Mouse (Mus musculus) intestine, embryonic 14.5 days (tissue): ENCODE measurements around the gene Slc9a8. TPM values are rescaled to one million over a fixed set of nuclear protein-coding genes. Genes with fewer than 3 reads are reported as not detected.
A peak's percentile ranks its signal among the peaks of the same experiment; 100 is the strongest.

ENCODE experiments used
- ATAC-seq: fragments of 200-750 bp; cut with Nextera tagmentation; replicated peaks from 2 replicates; pipeline ENCODE4 v1.8.0; 2017; ENCODE audit warnings: low read depth, moderate number of reproducible peaks, moderate TSS enrichment, moderate library complexity; ENCODE audit not compliant: low FRiP score, low TSS enrichment
- DNase-seq: peaks from one replicate; pipeline ENCODE4 v3.0.0-alpha.2; 2018; ENCODE audit warnings: low spot score
- H3K27ac ChIP-seq: fragments of 300-500 bp; sonication (generic); 2 replicates; pipeline ENCODE4 v1.5.1; 2014; ENCODE audit warnings: low read depth, mild to moderate bottlenecking, control low read depth
- H3K27me3 ChIP-seq: fragments of 300-500 bp; sonication (generic); replicated peaks from 2 replicates; pipeline ENCODE4 v1.6.1; 2014; ENCODE audit warnings: low read length, control low read depth; ENCODE audit not compliant: control insufficient read depth, insufficient read depth
- H3K36me3 ChIP-seq: fragments of 300-500 bp; sonication (generic); 2 replicates; pipeline ENCODE4 v1.6.1; 2014; ENCODE audit warnings: low read length, control low read depth; ENCODE audit not compliant: control insufficient read depth, insufficient read depth
- H3K4me1 ChIP-seq: fragments of 300-500 bp; sonication (generic); replicated peaks from 2 replicates; pipeline ENCODE4 v1.6.1; 2014; ENCODE audit warnings: low read length, control low read depth, mixed read lengths; ENCODE audit not compliant: control insufficient read depth, insufficient read depth
- H3K4me2 ChIP-seq: fragments of 300-500 bp; sonication (generic); 2 replicates; pipeline ENCODE4 v1.6.1; 2014; ENCODE audit warnings: low read length
- H3K4me3 ChIP-seq: fragments of 300-500 bp; sonication (generic); 2 replicates; pipeline ENCODE4 v1.5.1; 2014; ENCODE audit warnings: low read depth, low read length, control low read depth, mixed read lengths
- H3K9ac ChIP-seq: fragments of 300-500 bp; sonication (generic); 2 replicates; pipeline ENCODE4 v1.6.1; 2014; ENCODE audit warnings: mild to moderate bottlenecking, low read length
- H3K9me3 ChIP-seq: fragments of 300-500 bp; sonication (generic); 2 replicates; pipeline ENCODE4 v1.6.1; 2016; ENCODE audit warnings: low read length, control low read depth; ENCODE audit not compliant: control insufficient read depth
- WGBS: fragments of 180-500 bp; shearing (Covaris S2); extraction: QIAGEN DNeasy Blood & Tissue Kit; methylation state at CpG from one replicate; pipeline ENCODE4 v1.1.7; 2014; 5-methylcytosine and 5-hydroxymethylcytosine counted together
- polyA plus RNA-seq: library from polyadenylated mRNA; unstranded; fragments of >200 nt; fragmentation: Nextera tagmentation; extraction: Ambion mirVana; gene quantifications from 2 replicates; pipeline ENCODE4 v1.2.1, GENCODE M21; 2014

Gene Slc9a8
- polyA plus RNA-seq, 1 experiment from 2014 or later = 21.0 TPM

DNA sequence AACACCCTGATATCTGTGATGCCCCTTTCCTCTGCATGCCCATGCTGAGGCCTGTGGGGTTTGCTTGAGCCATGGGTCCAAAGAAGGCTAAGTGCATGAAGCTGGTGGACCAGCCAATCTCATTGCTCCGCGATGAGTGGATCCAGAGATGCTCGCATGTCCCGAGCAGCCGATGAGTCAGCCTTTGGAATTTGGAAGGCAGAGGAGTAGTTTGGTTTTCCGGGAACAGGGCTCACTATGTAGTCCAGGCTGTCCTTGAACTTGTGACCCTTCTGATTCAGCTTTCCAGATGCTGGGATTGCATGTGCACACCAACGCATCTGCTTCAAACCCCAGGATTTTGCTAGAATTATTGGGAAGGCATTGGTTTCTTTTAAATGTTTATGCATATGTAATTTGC is 21.9 kb upstream of the Slc9a8 start:
- no peak overlapping the region for H3K4me3 ChIP-seq
- H3K27me3 ChIP-seq = no peaks in the 10 kb centered on the region
- ATAC-seq = no peak
- no peak overlapping the region for H3K4me2 ChIP-seq
- WGBS = 78% methylated on average over 7 of the region's 7 CpGs
- no peak overlapping the region for H3K27ac ChIP-seq
- no peak overlapping the region for H3K9ac ChIP-seq
- no peak for DNase-seq
- no peaks in the 10 kb centered on the region for H3K36me3 ChIP-seq
- no peaks in the 10 kb centered on the region; the same call in 1 of the 2 replicates for H3K4me1 ChIP-seq
- H3K9me3 ChIP-seq = no peaks in the 10 kb centered on the region

DNA sequence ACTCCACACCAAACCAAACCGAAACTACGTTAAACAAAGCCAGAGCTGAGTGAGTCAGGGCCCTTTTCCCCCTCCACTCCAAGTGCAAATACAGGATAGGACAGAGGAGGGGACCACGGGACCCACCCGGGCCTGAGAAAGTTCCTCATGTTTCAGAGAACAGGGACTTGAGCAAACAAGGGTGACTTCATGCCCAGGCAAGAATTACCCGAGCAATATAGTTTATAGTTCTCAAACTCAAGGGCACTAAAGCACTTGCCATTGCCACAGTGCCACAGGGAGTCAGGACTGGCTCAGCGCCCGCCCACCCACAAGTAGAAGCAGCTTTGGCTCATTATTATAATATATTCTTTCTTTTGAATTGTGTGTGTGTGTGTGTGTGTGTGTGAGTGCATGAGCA is 18.4 kb upstream of the Slc9a8 start:
- 64% methylated on average over 7 of the region's 7 CpGs for WGBS
- Histone ChIP-seq H3K4me3 (no peak overlapping the region), H3K27me3 (no peaks in the 10 kb centered on the region), H3K9me3 (no peaks in the 10 kb centered on the region), H3K27ac (peak overlapping the region; percentile 25; the same call in 1 of the 2 replicates), H3K4me2 (no peak overlapping the region), H3K4me1 (no peaks in the 10 kb centered on the region; the same call in 1 of the 2 replicates), H3K36me3 (no peaks in the 10 kb centered on the region), H3K9ac (no peak overlapping the region)
- DNase-seq (no peak), ATAC-seq (peak; percentile 57; the same call in 1 of the 2 replicates)

DNA sequence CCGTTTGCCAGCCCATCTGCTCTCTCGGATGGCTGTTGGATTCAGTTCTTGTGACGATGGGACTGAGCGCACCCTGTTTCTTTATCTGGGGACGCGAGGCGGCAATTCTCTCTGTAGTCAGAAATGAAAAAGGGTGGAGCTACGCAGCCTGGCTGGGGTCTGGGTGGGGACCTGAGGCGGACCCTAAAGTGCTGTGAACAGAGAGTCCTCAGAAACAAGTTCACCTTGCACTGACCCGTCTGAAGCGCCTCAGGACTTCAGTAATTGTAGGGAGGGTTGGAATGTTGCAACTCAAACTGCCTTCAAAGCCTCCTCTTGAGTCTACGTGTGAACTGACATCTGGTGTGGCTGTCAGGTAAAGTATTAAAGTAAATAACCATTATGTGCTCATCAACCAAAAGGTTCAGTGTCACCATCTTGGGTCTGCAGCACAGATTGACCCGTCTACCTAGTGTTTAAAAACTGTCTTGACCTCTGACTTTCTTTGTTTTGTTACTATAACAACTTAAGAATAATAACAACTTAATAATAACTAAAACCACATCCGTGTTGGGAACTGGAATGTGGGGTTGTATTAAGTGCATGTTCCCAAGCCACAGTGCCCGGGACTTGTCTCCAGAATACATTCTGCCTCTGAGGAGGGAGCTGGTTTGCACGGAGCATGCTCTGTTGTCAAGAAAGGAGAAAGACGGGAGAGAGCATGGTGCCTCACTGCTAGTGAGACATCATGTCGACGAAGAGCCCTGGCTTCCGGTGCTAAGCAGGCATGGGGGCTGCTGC is 16.2 kb upstream of the Slc9a8 start:
- no peak overlapping the region for H3K27ac ChIP-seq
- H3K4me2 ChIP-seq = no peak overlapping the region
- H3K9ac ChIP-seq = no peak overlapping the region
- no peaks in the 10 kb centered on the region for H3K27me3 ChIP-seq
- no peaks in the 10 kb centered on the region; the same call in 1 of the 2 replicates for H3K4me1 ChIP-seq
- no peaks in the 10 kb centered on the region for H3K9me3 ChIP-seq
- DNase-seq = no peak
- no peaks in the 10 kb centered on the region for H3K36me3 ChIP-seq
- WGBS = 70% methylated on average over 20 of the region's 20 CpGs
- H3K4me3 ChIP-seq = no peak overlapping the region
- no peak for ATAC-seq

DNA sequence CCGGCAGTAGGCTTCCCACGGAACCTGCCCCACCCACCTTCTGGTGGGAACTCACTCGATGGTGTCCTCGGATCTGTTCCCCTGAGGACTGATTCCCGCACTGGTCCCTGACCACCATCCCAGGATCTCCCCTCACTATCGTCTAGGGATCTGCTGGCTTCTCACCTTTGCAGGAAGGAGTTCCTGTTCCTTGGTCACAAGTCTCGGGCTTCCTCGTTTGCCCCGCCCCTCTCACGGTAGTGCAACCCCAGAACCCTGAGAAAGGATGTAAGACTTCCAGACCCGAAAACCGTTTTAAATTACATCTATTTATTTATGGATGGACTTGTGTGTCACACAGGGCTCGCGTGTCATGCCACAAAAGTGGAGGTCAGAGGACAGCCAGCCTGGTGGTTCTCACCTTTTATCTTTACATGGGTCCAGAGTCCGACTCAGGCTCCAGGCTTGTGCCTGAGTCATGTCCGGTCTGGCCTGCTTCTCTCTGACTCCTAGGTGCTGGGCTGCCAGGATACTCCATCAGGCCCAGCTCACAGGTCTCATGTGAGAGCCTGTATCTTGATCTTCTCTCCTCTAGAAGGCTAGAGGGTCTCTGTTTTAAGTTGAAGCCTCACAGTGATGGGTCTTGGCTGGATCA is 14.1 kb upstream of the Slc9a8 start:
- no peak overlapping the region for H3K4me3 ChIP-seq
- no peaks in the 10 kb centered on the region for H3K9me3 ChIP-seq
- H3K36me3 ChIP-seq = no peaks in the 10 kb centered on the region
- no peaks in the 10 kb centered on the region; the same call in 1 of the 2 replicates for H3K4me1 ChIP-seq
- 95% methylated on average over 16 of the region's 16 CpGs for WGBS
- H3K4me2 ChIP-seq = no peak overlapping the region
- DNase-seq (no peak), ATAC-seq (no peak)
- H3K27me3 ChIP-seq = no peaks in the 10 kb centered on the region
- H3K27ac ChIP-seq = no peak overlapping the region
- H3K9ac ChIP-seq = no peak overlapping the region

DNA sequence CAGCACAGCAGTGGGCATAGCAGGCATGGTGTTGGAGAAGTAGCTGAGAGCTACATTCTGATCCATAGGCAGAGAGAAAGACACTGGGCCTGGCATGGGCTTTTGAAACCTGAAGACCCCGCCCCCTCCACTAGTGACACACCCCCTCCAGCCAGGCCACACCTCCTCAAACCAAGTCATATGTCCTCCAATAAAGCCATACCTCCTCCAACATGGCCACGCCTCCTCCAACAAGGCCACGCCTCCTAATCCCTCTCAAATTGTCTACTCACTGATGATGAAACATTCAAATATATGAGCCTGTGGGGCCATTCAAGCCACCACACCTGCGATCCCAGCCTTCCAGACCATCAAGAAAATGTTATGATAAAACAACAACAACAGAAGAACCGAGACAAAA is 7.1 kb upstream of the Slc9a8 start:
- Histone ChIP-seq H3K4me1 (no peaks in the 10 kb centered on the region), H3K27ac (no peak overlapping the region), H3K9me3 (peaks cover 4% of the 10 kb centered on the region), H3K4me2 (no peak overlapping the region), H3K36me3 (no peaks in the 10 kb centered on the region), H3K27me3 (no peaks in the 10 kb centered on the region), H3K4me3 (no peak overlapping the region), H3K9ac (no peak overlapping the region)
- DNase-seq (no peak), ATAC-seq (no peak)
- 90% methylated on average over 5 of the region's 5 CpGs for WGBS

DNA sequence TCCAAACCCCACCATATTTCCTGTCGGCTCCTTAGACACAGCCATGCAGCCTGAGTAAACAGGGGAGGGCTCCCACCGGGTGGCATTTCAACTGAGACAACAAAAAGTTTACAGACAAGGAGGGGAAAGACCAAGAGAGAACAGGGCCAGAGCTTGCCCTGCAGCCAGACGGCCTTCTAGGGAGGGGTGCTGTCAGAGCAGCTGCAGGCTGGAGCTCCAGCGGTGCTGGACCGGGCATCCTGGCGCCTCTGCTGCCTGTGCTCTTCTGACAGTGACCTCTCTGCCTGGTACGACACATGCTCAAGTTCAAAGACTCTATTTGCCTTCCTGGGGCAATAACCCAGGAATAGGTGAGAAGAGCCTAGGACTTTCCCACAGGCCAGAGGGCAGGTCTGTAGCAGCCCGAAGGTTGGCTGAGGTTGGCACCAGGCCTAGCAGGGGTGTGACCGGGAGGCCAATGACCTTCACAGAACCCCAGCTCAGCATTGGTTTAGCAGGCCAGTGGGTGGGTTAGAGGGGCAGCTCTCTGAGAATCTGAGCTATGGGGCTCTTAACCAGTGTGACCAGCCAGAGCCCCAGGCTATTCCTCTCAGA is 5.4 kb upstream of the Slc9a8 start:
- ATAC-seq (no peak), DNase-seq (no peak)
- no peak overlapping the region for H3K4me3 ChIP-seq
- H3K36me3 ChIP-seq = no peaks in the 10 kb centered on the region
- WGBS = 64% methylated on average over 9 of the region's 9 CpGs
- H3K4me1 ChIP-seq = peaks cover 6% of the 10 kb centered on the region; the same call in 1 of the 2 replicates
- no peaks in the 10 kb centered on the region for H3K27me3 ChIP-seq
- H3K4me2 ChIP-seq = no peak overlapping the region
- no peak overlapping the region for H3K27ac ChIP-seq
- H3K9ac ChIP-seq = no peak overlapping the region
- peaks cover 4% of the 10 kb centered on the region for H3K9me3 ChIP-seq

DNA sequence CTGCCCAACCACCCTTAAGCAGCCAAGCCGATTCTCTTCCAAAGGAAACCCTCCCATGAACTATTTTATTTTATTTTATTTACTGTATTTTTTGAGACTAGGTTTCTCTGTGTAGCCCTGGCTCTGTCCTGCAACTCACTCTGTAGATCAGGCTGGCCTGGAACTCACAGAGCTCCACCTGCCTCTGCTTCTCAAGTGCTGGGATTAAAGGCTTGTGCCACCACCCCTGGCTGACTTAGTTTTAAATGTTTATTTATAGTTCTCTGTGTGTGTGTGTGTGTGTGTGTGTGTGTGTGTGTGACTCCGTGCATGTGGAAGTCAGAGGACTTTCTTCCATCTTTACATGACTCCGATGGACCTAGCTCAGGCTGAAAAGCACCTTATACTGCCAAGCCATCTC is 4.5 kb upstream of the Slc9a8 start:
- DNase-seq = no peak
- Histone ChIP-seq H3K9me3 (peaks cover 4% of the 10 kb centered on the region), H3K27me3 (no peaks in the 10 kb centered on the region), H3K27ac (no peak overlapping the region), H3K4me1 (peaks cover 6% of the 10 kb centered on the region; the same call in 1 of the 2 replicates), H3K36me3 (no peaks in the 10 kb centered on the region), H3K9ac (no peak overlapping the region), H3K4me3 (no peak overlapping the region), H3K4me2 (no peak overlapping the region)
- ATAC-seq = no peak
- WGBS = 78% methylated on average over 3 of the region's 3 CpGs

DNA sequence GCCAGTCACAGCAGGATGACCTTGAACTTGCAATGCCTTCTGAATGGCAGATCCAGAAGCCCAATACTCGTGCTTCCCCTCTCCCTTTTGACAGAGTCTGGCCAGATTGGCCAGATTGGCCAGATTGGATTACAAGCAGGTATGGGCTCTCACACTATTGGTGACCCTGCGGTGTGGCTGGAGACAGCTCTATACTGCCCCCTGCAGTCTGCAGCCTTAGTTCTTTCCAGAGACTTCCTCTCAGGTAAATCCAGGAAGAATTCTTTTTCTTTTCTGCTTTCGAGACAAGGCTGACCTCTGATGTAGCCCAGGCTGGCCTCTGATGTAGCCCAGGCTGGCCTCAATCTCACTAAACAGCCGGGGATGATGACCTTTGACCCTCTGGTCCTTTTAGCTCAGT is 3.8 kb upstream of the Slc9a8 start:
- Histone ChIP-seq H3K36me3 (no peaks in the 10 kb centered on the region), H3K4me3 (no peak overlapping the region), H3K9me3 (peaks cover 4% of the 10 kb centered on the region), H3K27ac (no peak overlapping the region), H3K4me2 (no peak overlapping the region), H3K4me1 (peaks cover 13% of the 10 kb centered on the region; the same call in 1 of the 2 replicates), H3K27me3 (no peaks in the 10 kb centered on the region), H3K9ac (no peak overlapping the region)
- no peak for ATAC-seq
- peak; percentile 86 for DNase-seq
- WGBS = 31% methylated on average over 4 of the region's 4 CpGs
